22 mouse cellular contexts compared by ENCODE assay signal in the genomic region with DNA sequence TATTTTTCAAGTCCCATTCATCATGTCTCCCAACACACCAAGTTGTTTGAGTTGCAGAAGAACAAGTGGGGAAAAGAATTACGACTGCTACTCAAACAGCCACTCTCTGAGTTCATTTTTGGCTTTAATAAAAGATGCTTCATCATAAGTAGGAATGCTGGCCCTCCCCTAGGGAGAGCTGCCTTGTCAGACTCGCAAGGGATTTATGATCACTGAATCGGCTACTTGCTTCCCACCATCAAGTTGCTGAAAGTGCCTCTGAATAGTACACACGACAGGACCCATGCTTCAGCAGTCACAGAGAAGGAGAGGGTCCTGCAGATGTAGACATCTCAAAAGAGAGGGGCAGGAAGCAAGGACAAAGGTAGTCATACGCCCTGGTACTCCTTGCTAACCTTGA.
A peak's percentile ranks its signal among the peaks of the same experiment; 100 is the strongest.
DNase-seq lines count a peak whose midpoint lies in the region; ATAC-seq lines count a peak whose summit lies in the region.
"Had no signal": no experiment of that assay in that cellular context is flagged by ENCODE, and none has a peak within 500 bp of the region (broad histone marks: within the 10 kb centered on the region; RNA-seq: fewer than 3 reads in every experiment).

No protein-coding gene starts in this region.

- no peaks in the 10 kb centered on the region for H3K27me3 ChIP-seq in hindbrain, embryonic 10.5 days (ENCODE audit: insufficient read depth, poor library complexity, severe bottlenecking)
- H3K27me3 ChIP-seq in hindbrain, embryonic 12.5 days = no peaks in the 10 kb centered on the region
- no peaks in the 10 kb centered on the region for H3K27me3 ChIP-seq in forebrain, embryonic 16.5 days (replicated peaks; ENCODE audit: control insufficient read depth, insufficient read depth, low read length)
- H3K27me3 ChIP-seq: heart, embryonic 13.5 days; hindbrain, embryonic 13.5 days had no signal

- H3K9me3 ChIP-seq in hindbrain, embryonic 10.5 days = no peaks in the 10 kb centered on the region
- no peaks in the 10 kb centered on the region for H3K9me3 ChIP-seq in hindbrain, embryonic 12.5 days (replicated peaks)
- no peaks in the 10 kb centered on the region for H3K9me3 ChIP-seq in forebrain, embryonic 16.5 days (ENCODE audit: control insufficient read depth, low read length)
- H3K9me3 ChIP-seq: embryonic facial prominence, embryonic 10.5 days; forebrain, embryonic 10.5 days; G1E; heart, embryonic 13.5 days; hindbrain, embryonic 13.5 days had no signal

- no peak overlapping the region for H3K4me2 ChIP-seq in hindbrain, embryonic 12.5 days (replicated peaks)
- H3K4me2 ChIP-seq in forebrain, embryonic 16.5 days (ENCODE audit: low read length) = no peak overlapping the region
- H3K4me2 ChIP-seq: heart, embryonic 13.5 days; hindbrain, embryonic 13.5 days had no signal

- 58% methylated on average over 5 of the region's 5 CpGs for WGBS in hindbrain, embryonic 10.5 days
- WGBS in hindbrain, embryonic 12.5 days = 39% methylated on average over 5 of the region's 5 CpGs
- 57% methylated on average over 5 of the region's 5 CpGs for WGBS in forebrain, embryonic 16.5 days

- 0 out of 2 replicates have a peak overlapping the region, but pooled peaks have one; percentile 8 for H3K27ac ChIP-seq in hindbrain, embryonic 10.5 days
- no peak overlapping the region for H3K27ac ChIP-seq in hindbrain, embryonic 12.5 days
- no peak overlapping the region for H3K27ac ChIP-seq in forebrain, embryonic 16.5 days (ENCODE audit: low read length)
- H3K27ac ChIP-seq: embryonic facial prominence, embryonic 10.5 days; forebrain, embryonic 10.5 days; heart, embryonic 13.5 days; hindbrain, embryonic 13.5 days; hindbrain, postnatal 0 days had no signal

- H3K4me3 ChIP-seq in hindbrain, embryonic 10.5 days = no peak overlapping the region
- no peak overlapping the region for H3K4me3 ChIP-seq in hindbrain, embryonic 12.5 days
- no peak overlapping the region for H3K4me3 ChIP-seq in forebrain, embryonic 16.5 days (replicated peaks; ENCODE audit: low read length)
- H3K4me3 ChIP-seq: embryonic facial prominence, embryonic 10.5 days; erythroblast, embryonic 14.5 days; forebrain, embryonic 10.5 days; heart, embryonic 13.5 days; hindbrain, embryonic 13.5 days had no signal

- H3K36me3 ChIP-seq in hindbrain, embryonic 10.5 days = no peaks in the 10 kb centered on the region
- no peaks in the 10 kb centered on the region for H3K36me3 ChIP-seq in hindbrain, embryonic 12.5 days
- no peaks in the 10 kb centered on the region for H3K36me3 ChIP-seq in forebrain, embryonic 16.5 days (ENCODE audit: control insufficient read depth, insufficient read depth)
- H3K36me3 ChIP-seq: embryonic facial prominence, embryonic 10.5 days; forebrain, embryonic 10.5 days; G1E; heart, embryonic 13.5 days; hindbrain, embryonic 13.5 days had no signal

- DNase-seq in adrenal gland, adult 2 months = peak; percentile 21
- DNase-seq in adrenal gland, adult 18-20 months (ENCODE audit: low spot score in 2 of 2) = no peak
- DNase-seq in hindbrain, embryonic 10.5 days (ENCODE audit: low spot score) = no peak
- peak; percentile 37 for DNase-seq in kidney, postnatal 10 days
- DNase-seq in kidney, adult 9 months = no peak
- DNase-seq: adrenal gland, postnatal 25 days; B cell, adult 2 months; cerebellum, adult 2 months; cerebellum, postnatal 10 days; gastrocnemius, postnatal 10 days; heart, postnatal 36 days had no signal

- H3K4me1 ChIP-seq in hindbrain, embryonic 10.5 days (replicated peaks) = peaks cover 42% of the 10 kb centered on the region
- peaks cover 18% of the 10 kb centered on the region for H3K4me1 ChIP-seq in hindbrain, embryonic 12.5 days
- peaks cover 16% of the 10 kb centered on the region for H3K4me1 ChIP-seq in forebrain, embryonic 16.5 days (replicated peaks; ENCODE audit: control insufficient read depth, insufficient read depth, low read length)

- ATAC-seq in hindbrain, embryonic 12.5 days (ENCODE audit: low FRiP score) = no peak
- ATAC-seq in forebrain, embryonic 16.5 days = no peak
- ATAC-seq: CD4-positive, CD25-positive, alpha-beta regulatory T cell, adult 4 months; forebrain, embryonic 14.5 days; hindbrain, postnatal 0 days had no signal

- H3K9ac ChIP-seq in hindbrain, embryonic 12.5 days = no peak overlapping the region
- H3K9ac ChIP-seq in forebrain, embryonic 16.5 days (replicated peaks; ENCODE audit: low read depth, low read length) = no peak overlapping the region
- H3K9ac ChIP-seq: heart, embryonic 13.5 days; hindbrain, embryonic 13.5 days had no signal

Comparison
In these comparisons a context has a peak if more than half of its experiments do, and no peak if none do; other contexts are left out.
1. DNase-seq: peak in adrenal gland, adult 2 months (single experiment) and kidney, postnatal 10 days (single experiment); none in adrenal gland, adult 18-20 months (0 of 2), hindbrain, embryonic 10.5 days (single experiment) and kidney, adult 9 months (single experiment).